Mouse (Mus musculus) stomach, postnatal 0 days (tissue): ENCODE data around the gene Arpc4.

Experiments
- CTCF ChIP-seq: IDR thresholded peaks from 2 replicates; pipeline ENCODE4 v1.5.1; 2016; ENCODE audit warnings: antibody characterized with exemption, low read depth, mild to moderate bottlenecking, moderate library complexity
- EP300 ChIP-seq: optimal IDR thresholded peaks from 2 replicates; pipeline ENCODE3; 2016; ENCODE audit warnings: antibody characterized with exemption

DNA sequence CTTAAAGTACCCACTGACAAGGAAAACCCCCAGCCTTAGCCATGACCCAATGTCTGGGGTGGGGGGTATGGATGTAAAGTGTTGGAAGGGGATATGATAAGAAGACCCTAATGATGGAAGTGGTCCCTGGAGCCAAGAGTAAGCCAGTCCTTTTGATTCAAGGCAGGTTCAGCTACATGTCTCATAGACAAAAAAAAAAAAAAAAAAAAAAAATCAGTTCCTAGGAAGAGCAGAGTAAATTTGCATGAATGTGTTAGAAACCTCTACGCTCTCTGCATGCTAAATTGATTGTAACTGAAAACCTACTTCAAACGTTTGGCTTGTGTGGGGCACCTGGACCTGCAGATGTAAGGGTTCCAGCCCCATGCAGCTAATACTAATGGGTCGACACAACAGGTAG, 53.9 kb downstream of the Arpc4 start:
- no peak for TF ChIP-seq CTCF
- TF ChIP-seq EP300, result no peak
